29 mouse cellular contexts compared by ENCODE assay signal in genomic region chr2:130730746-130731145, GRCm38 (mm10). TPM values are rescaled to one million over a fixed set of nuclear protein-coding genes. Genes with fewer than 3 reads are reported as not detected.
DNase-seq lines count a peak whose midpoint lies in the region; ATAC-seq lines count a peak whose summit lies in the region.
"Had no signal": no experiment of that assay in that cellular context is flagged by ENCODE, and none has a peak within 500 bp of the region (broad histone marks: within the 10 kb centered on the region; RNA-seq: fewer than 3 reads in every experiment).

No protein-coding gene starts in this region.

- no peaks in the 10 kb centered on the region for H3K4me1 ChIP-seq in liver, embryonic 16.5 days (ENCODE audit: control insufficient read depth, low read depth, low read length)
- H3K4me1 ChIP-seq in midbrain, embryonic 10.5 days: no peaks in the 10 kb centered on the region
- H3K4me1 ChIP-seq: embryonic facial prominence, embryonic 13.5 days; forebrain, embryonic 13.5 days; heart, embryonic 15.5 days; limb, embryonic 10.5 days; liver, embryonic 13.5 days; neural tube, embryonic 13.5 days had no signal

- H3K9me3 ChIP-seq in liver, embryonic 16.5 days (replicated peaks; ENCODE audit: control insufficient read depth, low read length): no peaks in the 10 kb centered on the region; the same call in 1 of the 2 replicates
- H3K9me3 ChIP-seq in midbrain, embryonic 10.5 days (replicated peaks): no peaks in the 10 kb centered on the region
- H3K9me3 ChIP-seq: embryonic facial prominence, embryonic 13.5 days; forebrain, embryonic 13.5 days; heart, embryonic 15.5 days; limb, embryonic 10.5 days; liver, embryonic 13.5 days; neural tube, embryonic 13.5 days had no signal

- no peak overlapping the region for H3K4me3 ChIP-seq in liver, embryonic 16.5 days (ENCODE audit: low read depth, low read length)
- no peak overlapping the region for H3K4me3 ChIP-seq in midbrain, embryonic 10.5 days
- H3K4me3 ChIP-seq: embryonic facial prominence, embryonic 13.5 days; erythroblast, embryonic 14.5 days; forebrain, embryonic 13.5 days; gastrocnemius, adult 2 months; heart, embryonic 15.5 days; limb, embryonic 10.5 days; liver, embryonic 13.5 days; megakaryocyte, embryonic 14.5 days; myocyte; neural tube, embryonic 13.5 days had no signal

- no peaks in the 10 kb centered on the region for H3K27me3 ChIP-seq in liver, embryonic 16.5 days (ENCODE audit: control insufficient read depth, insufficient read depth, low read depth, low read length)
- no peaks in the 10 kb centered on the region for H3K27me3 ChIP-seq in midbrain, embryonic 10.5 days (ENCODE audit: low read depth, poor library complexity, severe bottlenecking)
- H3K27me3 ChIP-seq: embryonic facial prominence, embryonic 13.5 days; forebrain, embryonic 13.5 days; heart, embryonic 15.5 days; liver, embryonic 13.5 days; megakaryocyte, embryonic 14.5 days; neural tube, embryonic 13.5 days had no signal

- peak; percentile 16; the same call in 1 of the 2 replicates for ATAC-seq in liver, embryonic 16.5 days (ENCODE audit: low read depth)
- ATAC-seq in common myeloid progenitor, adult 5-6 weeks (replicated peaks; ENCODE audit: low read depth, poor library complexity, severe bottlenecking): peak; percentile 67
- ATAC-seq in megakaryocyte progenitor cell, adult 5-6 weeks (replicated peaks; ENCODE audit: poor library complexity): peak; percentile 96
- ATAC-seq: forebrain, embryonic 13.5 days; inflammation-experienced regulatory T-cells, adult 6 months had no signal

- H3K36me3 ChIP-seq in liver, embryonic 16.5 days (ENCODE audit: control insufficient read depth, insufficient read depth): peaks cover 24% of the 10 kb centered on the region
- peaks cover 87% of the 10 kb centered on the region for H3K36me3 ChIP-seq in midbrain, embryonic 10.5 days

- no peak overlapping the region for H3K9ac ChIP-seq in liver, embryonic 16.5 days (ENCODE audit: low read depth, low read length)
- H3K9ac ChIP-seq: embryonic facial prominence, embryonic 13.5 days; forebrain, embryonic 13.5 days; heart, embryonic 15.5 days; hindbrain, embryonic 14.5 days; liver, embryonic 13.5 days; neural tube, embryonic 13.5 days had no signal

- H3K4me2 ChIP-seq in liver, embryonic 16.5 days (ENCODE audit: low read depth, low read length): no peak overlapping the region
- H3K4me2 ChIP-seq: embryonic facial prominence, embryonic 13.5 days; forebrain, embryonic 13.5 days; heart, embryonic 15.5 days; hindbrain, embryonic 14.5 days; liver, embryonic 13.5 days; neural tube, embryonic 13.5 days had no signal

- H3K27ac ChIP-seq in liver, embryonic 16.5 days (ENCODE audit: low read length): no peak overlapping the region
- no peak overlapping the region for H3K27ac ChIP-seq in midbrain, embryonic 10.5 days (replicated peaks)
- H3K27ac ChIP-seq: embryonic facial prominence, embryonic 13.5 days; forebrain, embryonic 13.5 days; gastrocnemius, adult 2 months; heart, embryonic 15.5 days; hindbrain, embryonic 14.5 days; kidney, postnatal 0 days; limb, embryonic 10.5 days; liver, embryonic 13.5 days; neural tube, embryonic 13.5 days; stomach, postnatal 0 days had no signal

- WGBS in liver, embryonic 16.5 days (ENCODE audit: insufficient replicate concordance): 71% methylated on average over 9 of the region's 9 CpGs
- WGBS in midbrain, embryonic 10.5 days: 88% methylated on average over 9 of the region's 9 CpGs

- DNase-seq in liver: no peak
- peak; percentile 11 for DNase-seq in lung, postnatal 14 days
- DNase-seq in midbrain, embryonic 10.5 days (ENCODE audit: low spot score): no peak
- DNase-seq in testis, postnatal 14 days (ENCODE audit: low spot score): no peak
- no peak for DNase-seq in heart, postnatal 4 days
- DNase-seq: adrenal gland, adult 2 months; cerebellum, adult 2 months; cerebellum, postnatal 25 days; embryo, embryonic 11 days; gastrocnemius, adult 2 months; kidney, adult 18-20 months; liver, embryonic 13.5 days; midbrain, embryonic 14.5 days; right cerebral cortex, adult 18-20 months had no signal

RNA-seq across cellular contexts. Expression of gene Slc4a11, which starts 33.4 kb away (rescaled TPM):
- polyA plus RNA-seq in liver, embryonic 16.5 days (2015; fragmentation: Nextera tagmentation; extraction: Ambion mirVana): 0.09 and 0.16 TPM in 2 replicates
- not detected in 2 replicates for total RNA-seq in common myeloid progenitor, adult 5-6 weeks (2017)
- 0.15 TPM in 1 of 2 replicates, not detected in the other for total RNA-seq in megakaryocyte progenitor cell, adult 5-6 weeks (2015)
- total RNA-seq in megakaryocyte progenitor cell, adult 5-6 weeks (2017): not detected in 2 replicates
- 0.31 and 0.57 TPM in 2 replicates for polyA plus RNA-seq in midbrain, embryonic 10.5 days (2016; fragmentation: Nextera tagmentation; extraction: Ambion mirVana)
- under 1 TPM; 0.12 to 0.16 TPM for total RNA-seq in heart, postnatal 4 days (2021)
- polyA plus RNA-seq: erythroblast, embryonic 14.5 days had no signal

Comparison
In these comparisons a context has a peak if more than half of its experiments do, and no peak if none do; other contexts are left out.
1. ATAC-seq: peak in every context shown above with its lines; median percentile 96 in megakaryocyte progenitor cell, adult 5-6 weeks; 67 in common myeloid progenitor, adult 5-6 weeks; 16 in liver, embryonic 16.5 days.